In the genomic region with DNA sequence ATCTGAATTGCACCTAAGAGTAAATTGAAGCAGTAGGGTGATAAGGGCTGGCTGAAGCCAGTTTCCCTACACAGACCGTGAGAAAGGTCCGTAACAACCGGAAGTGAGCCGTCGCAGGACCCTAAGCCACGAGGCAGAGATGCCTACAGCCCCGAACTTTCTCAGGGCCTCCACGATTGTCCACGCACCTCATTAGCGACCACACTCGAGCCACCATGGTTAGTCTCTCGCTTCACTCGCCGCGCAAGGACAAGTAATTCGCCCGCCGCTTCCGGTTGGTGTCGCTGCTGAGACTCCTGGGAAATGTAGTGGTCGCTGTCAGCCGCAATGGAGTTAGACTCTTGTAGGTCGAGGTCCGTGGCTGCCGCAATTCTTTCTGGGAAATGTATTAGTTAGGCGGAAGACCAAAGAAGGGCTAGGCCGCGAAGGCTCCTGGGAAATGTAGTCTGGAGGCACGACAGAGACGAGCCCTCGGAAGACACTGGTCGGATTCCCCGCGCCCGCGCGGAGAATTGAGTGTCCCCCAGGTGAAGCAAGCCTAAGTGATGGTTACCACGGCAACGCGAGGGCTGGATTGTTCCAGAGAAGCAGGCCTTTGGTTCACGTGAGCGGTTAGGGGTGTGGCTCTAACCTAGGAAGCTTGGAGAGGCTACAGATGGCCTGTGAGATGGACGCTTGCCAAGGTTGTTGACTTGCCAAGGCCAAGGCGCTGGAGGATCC, we compare ENCODE assay signal across 8 mouse cellular contexts. TPM values are rescaled to one million over a fixed set of nuclear protein-coding genes. Genes with fewer than 3 reads are reported as not detected.
A peak's percentile ranks its signal among the peaks of the same experiment; 100 is the strongest.
DNase-seq lines count a peak whose midpoint lies in the region; ATAC-seq lines count a peak whose summit lies in the region.

A gene (minus strand): TSS at position 320 of the 720 bp plus-strand sequence.

- WGBS in heart, embryonic 10.5 days, result under 1% methylated on average over 44 of the region's 44 CpGs
- under 1% methylated on average over 44 of the region's 44 CpGs for WGBS in kidney, embryonic 15.5 days

- peak within 1 kb of the TSS; percentile 72 for H3K4me3 ChIP-seq in heart, embryonic 10.5 days
- H3K4me3 ChIP-seq in kidney, embryonic 15.5 days (replicated peaks), result peak within 1 kb of the TSS; percentile 74

- DNase-seq in B cell, adult 2 months, result peak; percentile 90 to 93
- DNase-seq in brain, adult 2 months (ENCODE audit: low read depth, low spot score), result peak; percentile 100
- DNase-seq in heart, embryonic 10.5 days (ENCODE audit: low spot score), result peak; percentile 98
- peak; percentile 94 for DNase-seq in liver
- DNase-seq in spleen, postnatal 4 days (ENCODE audit: low spot score in 2 of 2), result peak; percentile 92 to 95

- H3K9ac ChIP-seq in kidney, embryonic 15.5 days, result peak within 1 kb of the TSS; percentile 77

- H3K9me3 ChIP-seq in heart, embryonic 10.5 days, result no peaks in the 10 kb centered on the region
- H3K9me3 ChIP-seq in kidney, embryonic 15.5 days (replicated peaks), result no peaks in the 10 kb centered on the region

- H3K27ac ChIP-seq in heart, embryonic 10.5 days, result peak within 1 kb of the TSS; percentile 93
- H3K27ac ChIP-seq in kidney, embryonic 15.5 days, result peak within 1 kb of the TSS; percentile 83

- H3K4me1 ChIP-seq in heart, embryonic 10.5 days, result peaks cover 35% of the 10 kb centered on the region
- H3K4me1 ChIP-seq in kidney, embryonic 15.5 days, result peaks cover 47% of the 10 kb centered on the region

- peak within 1 kb of the TSS; percentile 81 for H3K4me2 ChIP-seq in kidney, embryonic 15.5 days

- ATAC-seq in erythroblast, adult 5-6 weeks (replicated peaks; ENCODE audit: low FRiP score, poor library complexity, severe bottlenecking), result peak; percentile 84
- peak; percentile 84 for ATAC-seq in kidney, embryonic 15.5 days (replicated peaks; ENCODE audit: low FRiP score)
- ATAC-seq in monocyte, adult 5-6 weeks (replicated peaks; ENCODE audit: insufficient number of reproducible peaks, low FRiP score, low TSS enrichment, poor library complexity, severe bottlenecking), result peak; percentile 81

- H3K36me3 ChIP-seq in heart, embryonic 10.5 days, result peaks cover 41% of the 10 kb centered on the region
- H3K36me3 ChIP-seq in kidney, embryonic 15.5 days, result peaks cover 43% of the 10 kb centered on the region

- no peaks in the 10 kb centered on the region for H3K27me3 ChIP-seq in heart, embryonic 10.5 days (ENCODE audit: insufficient read depth, poor library complexity, severe bottlenecking)
- H3K27me3 ChIP-seq in kidney, embryonic 15.5 days, result no peaks in the 10 kb centered on the region

RNA-seq across cellular contexts. Expression of the gene that starts here (rescaled TPM):
- total RNA-seq in erythroblast, adult 5-6 weeks (2015; ENCODE audit: low replicate concordance), result 16.3 and 18.6 TPM in 2 replicates
- total RNA-seq in erythroblast, adult 5-6 weeks (2017; ENCODE audit: low replicate concordance), result 16.2 and 50.3 TPM in 2 replicates
- 261 and 317 TPM in 2 replicates for polyA plus RNA-seq in heart, embryonic 10.5 days (2016; fragmentation: Nextera tagmentation; extraction: Ambion mirVana)
- polyA plus RNA-seq in kidney, embryonic 15.5 days (2015; fragmentation: Nextera tagmentation; extraction: Ambion mirVana), result 239 and 249 TPM in 2 replicates
- total RNA-seq in monocyte, adult 5-6 weeks (2017), result 37.8 to 85.8 TPM (median 43.7 TPM) in 3 replicates

Comparison
In these comparisons a context has a peak if more than half of its experiments do, and no peak if none do; other contexts are left out.
1. Peak in every context shown above with its lines: DNase-seq, ATAC-seq, H3K4me3 ChIP-seq and H3K27ac ChIP-seq.